Mouse (Mus musculus): Measurements from ENCODE around the gene Cdkn1b. TPM values are rescaled to one million over a fixed set of nuclear protein-coding genes. Genes with fewer than 3 reads are reported as not detected.

The Cdkn1b gene
- total RNA-seq, 2 experiments from 2014 or later: 55.5 to 62.2 TPM

GRCm38 (mm10) chr6:134927595-134928095 is 7.4 kb downstream of the Cdkn1b start:
- DNase-seq: no peak
- intact Hi-C loops (cut with DNase I): no loop called here

DNA sequence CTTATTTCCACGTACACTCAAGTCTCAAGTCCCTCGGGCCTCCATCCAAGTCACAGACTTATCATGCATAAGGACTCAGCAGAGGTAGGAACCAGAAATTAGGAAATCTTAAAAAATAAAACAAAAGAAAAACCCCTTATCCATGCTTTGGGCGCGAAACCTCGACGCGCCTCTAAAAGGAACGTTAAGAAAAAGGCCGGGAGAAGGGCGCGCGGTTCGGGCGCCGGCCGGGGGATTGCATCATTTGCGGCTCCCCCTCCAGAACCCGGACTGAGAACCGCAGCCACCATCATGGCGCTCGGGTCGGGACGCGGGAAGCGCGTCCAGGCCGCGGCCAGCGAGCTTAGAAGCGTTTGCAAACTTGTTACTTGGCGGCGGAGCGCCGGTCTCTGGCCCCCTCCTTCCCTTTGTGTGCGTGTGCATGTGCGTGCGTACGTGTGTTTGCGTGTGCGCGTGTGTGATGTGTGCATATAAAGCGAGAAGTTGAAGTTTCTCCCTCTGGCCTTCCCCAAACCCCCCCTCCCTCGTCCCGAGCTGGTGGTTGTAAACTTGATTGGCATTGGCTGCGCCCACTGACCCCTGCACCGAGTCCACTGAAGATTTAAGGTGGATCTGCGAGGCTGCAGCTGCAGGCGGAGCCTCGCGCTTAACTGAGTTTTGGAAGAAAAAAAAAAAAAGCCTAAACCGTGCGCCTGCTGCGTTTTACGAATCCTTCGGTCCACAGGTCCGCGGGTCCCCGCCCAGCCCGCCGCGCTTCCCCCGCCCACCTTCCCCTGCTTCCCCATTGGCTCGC is 8.1 kb downstream of the Cdkn1b start:
- peak; percentile 96 for DNase-seq
- intact Hi-C loops (cut with DNase I): no loop called here

DNA sequence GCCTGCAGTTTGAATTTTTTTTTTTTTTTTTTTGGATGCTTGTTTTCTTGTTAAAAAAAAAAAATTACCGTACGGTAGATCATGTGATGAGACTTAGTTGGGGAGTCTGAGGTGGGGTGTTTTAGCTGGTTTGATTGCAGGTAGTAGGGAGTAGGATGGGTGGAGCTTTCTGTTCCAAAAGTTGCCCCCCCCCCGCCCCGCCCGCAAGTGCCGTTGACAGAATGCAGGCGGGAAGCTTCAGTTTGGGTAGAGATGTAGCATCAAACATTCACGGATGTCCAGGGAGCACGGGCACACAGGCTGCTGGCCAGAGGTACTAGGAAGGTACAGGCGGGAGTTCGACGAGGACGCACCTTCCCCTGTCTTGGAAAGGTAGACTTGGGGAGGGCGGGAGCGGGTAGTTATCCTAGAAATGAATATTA is 8.7 kb downstream of the Cdkn1b start:
- intact Hi-C loops (cut with DNase I): no loop called here
- DNase-seq: peak; percentile 35

DNA sequence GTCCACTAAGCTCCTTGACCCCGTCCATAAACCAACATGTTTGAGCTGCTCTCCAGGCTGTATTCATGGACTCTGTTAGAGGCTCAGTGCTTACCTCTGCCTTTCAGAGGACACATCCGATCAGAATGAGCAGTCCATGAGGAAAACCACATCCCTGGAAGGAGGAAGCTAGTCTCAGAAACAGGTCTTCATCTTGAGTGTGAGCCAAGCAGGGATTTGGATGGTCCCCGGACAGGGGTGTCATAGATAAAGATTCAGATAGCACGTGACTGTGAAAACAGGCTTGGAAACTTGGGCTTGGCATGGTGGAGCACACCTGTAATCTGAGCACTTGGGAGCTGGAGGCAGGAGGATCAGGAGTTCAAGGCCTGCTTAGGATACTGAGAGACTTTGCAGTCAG is 9.7 kb downstream of the Cdkn1b start:
- intact Hi-C loops (cut with DNase I): no loop called here
- DNase-seq: no peak

DNA sequence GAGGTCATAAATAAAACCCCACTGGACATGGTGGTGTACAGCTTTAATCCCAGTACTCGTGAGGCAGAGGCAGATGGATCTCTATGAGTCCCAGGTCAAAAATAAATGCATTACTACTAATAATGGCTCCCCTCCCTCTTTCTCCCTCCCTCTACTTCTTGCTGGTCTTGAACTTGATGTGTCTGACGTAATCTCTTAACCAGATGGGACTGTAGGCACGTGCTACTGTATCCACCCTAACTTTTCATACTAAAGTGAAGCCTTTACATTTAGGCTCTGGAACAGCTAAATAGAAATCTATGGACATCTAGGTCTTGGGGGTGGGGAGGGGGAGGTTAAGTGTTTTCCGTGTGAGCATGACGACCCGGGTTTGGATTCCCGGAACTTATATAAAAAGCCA is 10.2 kb downstream of the Cdkn1b start:
- DNase-seq: no peak
- intact Hi-C loops (cut with DNase I): no loop called here

- DNase-seq: no peak
- intact Hi-C loops (cut with DNase I): no loop called here
Observed at GRCm38 (mm10) chr6:134931146-134931545, 10.9 kb downstream of the Cdkn1b start.

- intact Hi-C loops (cut with DNase I): no loop called here
Observed at GRCm38 (mm10) chr6:134932486-134933206, 12.4 kb downstream of the Cdkn1b start.

DNA sequence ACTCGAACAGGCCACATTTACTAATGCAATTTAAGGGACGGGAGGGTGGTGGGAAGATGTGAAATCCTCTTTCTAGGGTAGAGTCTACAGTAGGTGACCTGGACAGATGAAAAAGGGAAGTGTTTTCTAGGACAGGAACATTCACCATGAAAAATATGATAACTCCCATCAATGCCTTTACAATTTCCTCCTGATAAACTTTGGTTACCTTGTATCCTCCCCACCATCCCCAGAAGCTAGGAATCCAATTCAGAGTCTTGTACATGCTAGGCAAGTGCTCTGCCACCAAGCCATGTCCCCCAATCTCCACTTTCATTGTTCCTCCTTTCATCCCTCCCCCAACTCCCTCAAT is 13.0 kb downstream of the Cdkn1b start:
- no peak for DNase-seq
- intact Hi-C loops (cut with DNase I): no loop called here

More at GRCm38 (mm10) chr6:134932486-134933206, 12.4 kb downstream of the Cdkn1b start:
- DNase-seq: no peak

- intact Hi-C loops (cut with DNase I): no loop called here
- DNase-seq: no peak
Observed at GRCm38 (mm10) chr6:134934305-134934704, 14.1 kb downstream of the Cdkn1b start.

DNA sequence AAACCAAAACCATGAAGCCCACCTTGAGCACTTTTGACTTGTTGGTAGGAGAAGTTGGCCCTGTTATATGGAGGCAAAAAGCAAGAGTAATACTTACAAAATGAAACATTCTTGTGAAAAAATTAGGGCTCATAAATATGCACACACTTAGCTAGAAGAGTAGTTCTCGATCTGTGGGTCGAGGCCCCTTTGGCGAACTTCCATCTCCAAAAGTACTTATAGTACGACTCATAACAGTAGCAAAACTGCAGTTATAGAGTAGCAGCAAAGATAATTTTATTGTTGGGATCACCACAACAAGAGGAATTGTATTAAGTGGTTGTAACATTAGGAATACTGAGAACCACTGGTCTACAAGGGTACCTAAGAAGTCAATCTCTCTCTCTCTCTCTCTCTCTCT is 19.6 kb downstream of the Cdkn1b start:
- intact Hi-C loops (cut with DNase I): loop anchor here (10.0 kb wide), 1 partner anchor 285 kb away; no protein-coding TSS in a partner anchor
- DNase-seq: no peak

DNA sequence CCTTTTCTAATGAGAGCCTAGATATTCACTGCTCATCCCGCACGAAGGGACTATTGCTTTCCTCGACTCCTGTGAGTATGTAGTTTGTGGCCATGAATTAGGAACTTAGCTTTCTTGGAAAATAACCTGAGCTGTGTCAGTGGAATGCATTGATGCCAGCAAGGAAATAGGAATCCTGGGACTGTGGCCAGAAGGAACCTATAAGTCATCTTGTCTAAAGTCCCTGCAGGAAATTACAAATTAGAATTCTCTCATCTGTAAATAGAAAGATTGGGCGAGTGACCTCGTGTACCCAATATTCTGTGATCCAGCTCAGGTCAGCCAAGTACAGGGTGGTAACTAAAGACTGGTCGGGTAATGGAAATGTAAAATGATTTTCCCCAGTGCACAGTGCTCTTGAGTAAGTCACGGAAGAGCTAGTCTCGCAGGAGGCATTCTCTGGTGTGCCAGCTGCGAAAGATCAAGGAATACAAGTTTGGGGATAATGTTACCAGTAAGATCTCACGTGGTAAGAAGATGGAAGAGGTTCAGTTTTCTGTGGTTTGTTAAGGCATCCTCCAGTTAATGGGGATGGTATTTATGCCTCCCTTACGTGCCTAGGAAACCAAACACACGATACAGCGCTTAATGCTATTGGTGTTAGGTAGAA is 23.7 kb downstream of the Cdkn1b start:
- intact Hi-C loops (cut with DNase I): loop anchor here (10.0 kb wide), 1 partner anchor 289 kb away; no protein-coding TSS in a partner anchor
- DNase-seq: no peak

DNA sequence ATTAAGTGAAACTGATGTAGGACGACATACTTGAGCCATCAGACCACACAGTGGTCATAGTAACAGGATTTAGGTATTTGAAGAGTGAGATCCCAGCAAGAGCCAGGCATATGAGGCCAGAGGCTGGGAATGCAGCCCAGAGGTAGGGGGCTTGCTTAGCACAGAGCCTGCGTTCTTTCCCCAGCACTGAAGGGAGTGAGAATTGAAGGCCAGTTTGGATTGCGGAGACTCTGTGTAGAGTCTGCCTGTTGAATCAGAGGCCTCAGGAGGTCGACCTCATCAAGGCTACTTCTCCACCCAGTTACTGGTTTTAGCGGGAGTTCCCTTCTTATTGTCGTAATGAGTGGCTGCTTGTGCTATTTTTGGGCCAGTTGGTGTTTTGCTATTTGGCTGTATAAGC is 25.9 kb downstream of the Cdkn1b start:
- intact Hi-C loops (cut with DNase I): loop anchor here (10.0 kb wide), 1 partner anchor 291 kb away; no protein-coding TSS in a partner anchor
- no peak for DNase-seq

GRCm38 (mm10) chr6:134946858-134947257 is 26.7 kb downstream of the Cdkn1b start:
- DNase-seq: no peak
- intact Hi-C loops (cut with DNase I): loop anchor here (10.0 kb wide), 1 partner anchor 292 kb away; no protein-coding TSS in a partner anchor

GRCm38 (mm10) chr6:134947311-134948087 is 27.3 kb downstream of the Cdkn1b start:
- intact Hi-C loops (cut with DNase I): loop anchor here (10.0 kb wide), 1 partner anchor 293 kb away; no protein-coding TSS in a partner anchor
- peak; percentile 60 for DNase-seq

GRCm38 (mm10) chr6:134948522-134949061 is 28.4 kb downstream of the Cdkn1b start:
- intact Hi-C loops (cut with DNase I): loop anchor here (10.0 kb wide), 1 partner anchor 294 kb away; no protein-coding TSS in a partner anchor
- no peak for DNase-seq

DNA sequence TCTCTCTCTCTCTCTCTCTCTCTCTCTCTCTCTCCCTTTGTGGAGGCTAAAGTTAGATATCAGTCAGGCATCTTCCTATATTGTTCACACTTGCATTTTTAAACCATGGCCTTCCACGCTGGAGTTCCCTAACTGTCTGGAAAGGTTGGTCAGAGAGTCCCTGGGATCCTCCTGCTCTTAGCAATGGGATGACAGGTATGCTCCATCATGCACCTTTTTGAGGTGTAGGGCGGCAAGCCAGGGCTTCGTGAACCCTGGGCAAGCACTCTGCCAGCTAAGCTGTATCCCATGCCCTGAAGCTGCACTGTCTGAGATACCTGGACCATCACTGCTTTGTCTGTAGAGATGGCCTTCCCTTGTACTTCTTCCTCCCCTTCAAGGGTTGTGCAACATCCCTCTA is 29.0 kb downstream of the Cdkn1b start:
- intact Hi-C loops (cut with DNase I): loop anchor here (10.0 kb wide), 1 partner anchor 294 kb away; no protein-coding TSS in a partner anchor

GRCm38 (mm10) chr6:134951364-134951763 is 31.2 kb downstream of the Cdkn1b start:
- DNase-seq: no peak
- intact Hi-C loops (cut with DNase I): no loop called here

More for the DNA sequence above, 29.0 kb downstream of the Cdkn1b start:
- no peak for DNase-seq

DNA sequence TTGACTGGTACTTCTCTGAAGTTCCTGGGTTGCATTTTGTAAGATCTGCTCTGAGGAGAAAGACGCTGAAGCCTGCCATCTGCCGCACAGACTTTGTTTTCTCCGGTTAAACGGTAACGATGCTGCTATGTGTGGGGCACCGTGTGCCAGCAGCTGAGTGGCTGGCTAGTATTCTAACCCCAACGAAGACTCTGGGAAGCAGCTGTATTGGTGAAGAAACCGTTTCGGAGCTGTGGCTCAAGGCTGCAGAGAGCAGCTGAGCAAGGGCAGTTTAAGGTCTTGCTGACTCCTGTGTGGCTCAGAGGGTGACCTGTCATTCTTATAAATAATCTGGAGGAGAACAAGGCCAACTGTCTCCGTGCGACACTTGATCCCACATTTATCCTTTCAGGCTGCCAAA is 33.8 kb downstream of the Cdkn1b start:
- intact Hi-C loops (cut with DNase I): no loop called here
- no peak for DNase-seq

DNA sequence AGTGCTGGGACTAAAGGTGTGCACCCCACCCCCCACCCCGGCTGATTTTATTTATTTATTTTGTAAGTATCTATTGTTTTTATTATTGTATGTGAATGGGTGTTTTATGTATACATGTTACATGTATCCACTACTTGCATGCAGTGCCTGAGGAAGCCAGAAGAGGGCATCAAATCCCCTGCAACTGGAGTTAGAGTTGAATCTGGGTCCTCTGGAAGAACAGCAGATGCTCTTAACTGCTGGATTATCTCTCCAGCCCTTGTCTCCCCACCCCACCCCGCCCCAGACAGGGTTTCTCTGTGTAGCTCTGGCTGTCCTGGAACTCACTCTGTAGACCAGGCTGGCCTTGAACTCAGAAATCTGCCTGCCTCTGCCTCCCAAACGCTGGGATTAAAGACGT is 36.2 kb downstream of the Cdkn1b start:
- intact Hi-C loops (cut with DNase I): no loop called here
- no peak for DNase-seq

DNA sequence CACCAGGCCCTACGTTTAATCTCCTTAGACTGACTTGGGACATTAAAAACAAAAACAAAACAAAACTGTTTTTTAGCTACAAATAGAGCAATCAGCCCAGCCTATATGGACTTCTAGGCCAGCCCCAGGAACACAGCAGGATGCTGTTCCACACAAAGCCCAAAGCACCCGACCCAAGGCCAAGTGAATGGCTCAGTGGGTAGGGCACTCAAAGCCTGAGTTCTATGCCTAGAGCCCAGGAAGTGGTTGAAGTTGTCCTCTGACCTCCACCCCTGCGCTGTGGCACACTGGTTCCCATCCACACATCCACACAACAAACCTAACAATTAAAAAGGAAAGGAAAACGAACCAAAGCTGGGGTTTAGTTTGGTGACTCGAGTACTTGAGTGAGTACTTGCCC is 41.1 kb downstream of the Cdkn1b start:
- no peak for DNase-seq
- intact Hi-C loops (cut with DNase I): no loop called here
